Mouse (Mus musculus) granulocyte monocyte progenitor cell, adult 5-6 weeks (primary cell): ENCODE results near the gene Gm525. TPM values are rescaled to one million over a fixed set of nuclear protein-coding genes. Genes with fewer than 3 reads are reported as not detected.
A peak's percentile ranks its signal among the peaks of the same experiment; 100 is the strongest.
"Not testable (repeated sequence)": the region's sequence is repeated elsewhere in the genome, so short reads cannot be mapped to it uniquely, and the experiment has no call there.

Experiments
- ATAC-seq: replicated peaks from 2 replicates; pipeline ENCODE4 v1.8.0; 2016; ENCODE audit warnings: mild to moderate bottlenecking, moderate TSS enrichment, inconsistent platforms; ENCODE audit not compliant: poor library complexity, severe bottlenecking
- total RNA-seq, 2 experiments: library from RNA; stranded (forward) in 1 of 2; stranded (reverse) in 1 of 2; fragments of 200-712, 200-1000 nt in 1 of 2; fragments of >200 nt in 1 of 2; fragmentation: Nextera tagmentation in 1 of 2; gene quantifications; 2 replicates each; pipeline ENCODE4 v1.2.3; 2014 to 2017

Gm525 gene
- total RNA-seq (2014; fragmentation: Nextera tagmentation), result not detected in 2 replicates
- not detected in 2 replicates for total RNA-seq (2017)

DNA sequence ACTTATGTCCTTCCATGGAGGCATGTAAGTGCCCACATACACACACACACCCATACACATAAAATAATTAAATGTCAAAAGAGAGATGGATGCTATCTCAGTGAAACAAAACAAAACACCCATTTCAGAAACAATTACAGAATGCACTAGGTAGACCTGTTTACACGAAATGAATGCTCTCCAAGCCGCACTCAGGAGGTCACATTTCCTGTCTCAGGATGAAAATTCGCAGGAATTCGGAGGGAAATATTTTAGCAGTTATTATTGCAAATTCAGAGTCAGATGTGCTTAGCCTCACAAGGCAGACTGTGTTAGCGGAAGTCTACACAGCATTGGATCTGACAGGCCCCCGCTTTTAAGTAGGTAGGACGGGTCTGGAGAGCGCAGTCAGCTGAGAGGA lies at the start of gene Gm525:
Gene Gm525, plus strand, starts transcription at position 301 of the 400 bp plus-strand sequence.
- ATAC-seq, result no peak

GRCm38 (mm10) chr11:89024181-89024881 lies 49.3 kb upstream of the Gm525 start:
- peak; percentile 89 for ATAC-seq

- no peak for ATAC-seq
Observed at GRCm38 (mm10) chr11:89025603-89026002, 48.0 kb upstream of the Gm525 start.

DNA sequence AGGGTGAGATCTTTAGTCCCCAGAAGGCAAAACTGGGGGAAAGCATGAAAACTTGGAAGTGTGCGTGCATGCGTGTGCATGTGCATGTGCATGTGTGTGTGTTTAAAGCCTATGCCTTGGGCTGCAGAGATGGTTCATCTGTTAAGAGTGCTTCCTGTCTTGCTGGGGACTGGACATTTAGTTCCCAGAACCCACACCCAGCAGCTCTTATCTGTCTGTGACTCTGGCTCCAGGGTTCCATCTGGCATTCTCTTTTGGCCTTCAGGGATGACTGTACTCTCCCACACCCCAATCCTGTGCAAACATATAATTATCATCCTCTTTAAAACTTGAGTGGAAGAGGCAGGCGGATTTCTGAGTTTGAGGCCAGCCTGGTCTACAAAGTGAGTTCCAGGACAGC lies 47.5 kb upstream of the Gm525 start:
- no peak for ATAC-seq

DNA sequence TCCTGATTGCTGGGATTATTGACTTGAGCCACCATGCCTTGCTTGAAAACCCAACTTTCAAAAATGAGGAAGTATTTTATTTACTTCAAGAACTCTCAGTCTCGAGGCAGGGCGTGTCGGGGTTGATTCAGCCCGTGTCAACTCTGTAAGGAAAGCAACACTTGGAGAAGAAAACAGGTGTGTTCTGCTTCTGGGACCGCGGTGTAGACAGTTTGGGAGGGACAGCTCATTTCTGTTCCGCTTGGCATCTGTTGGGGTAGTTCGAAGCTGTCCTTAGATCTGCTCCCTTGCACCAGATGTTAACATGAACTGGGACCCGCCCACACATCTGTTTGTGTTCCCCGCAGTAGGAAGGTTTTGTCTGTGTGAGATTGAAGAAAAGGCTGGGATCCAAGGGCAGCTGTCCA lies 45.7 kb upstream of the Gm525 start:
- ATAC-seq, result peak; percentile 40

GRCm38 (mm10) chr11:89028871-89029405 lies 44.7 kb upstream of the Gm525 start:
- ATAC-seq, result peak; percentile 41

- no peak for ATAC-seq
Observed at GRCm38 (mm10) chr11:89030552-89030951, 43.1 kb upstream of the Gm525 start.

DNA sequence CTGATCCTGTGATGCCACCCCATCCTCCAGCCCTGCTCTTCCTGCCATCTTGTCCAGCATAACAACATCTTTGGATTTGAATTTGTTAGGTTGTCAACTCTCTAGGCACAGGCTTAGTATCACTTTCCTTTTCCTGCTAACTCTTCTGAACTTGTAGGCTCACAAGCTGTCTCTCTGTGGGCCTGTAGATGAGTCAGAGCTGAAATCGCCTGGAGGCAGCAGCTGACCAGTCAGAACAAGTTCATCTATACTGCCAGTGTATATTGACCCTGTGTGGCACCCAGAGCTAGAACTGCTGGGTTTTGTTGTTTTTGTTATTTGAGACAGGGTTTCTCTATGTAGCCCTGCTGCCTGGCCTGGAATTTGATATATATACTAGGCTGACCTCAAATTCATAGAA lies 42.5 kb upstream of the Gm525 start:
- no peak for ATAC-seq

- ATAC-seq, result no peak
Observed at GRCm38 (mm10) chr11:89034592-89034991, 39.0 kb upstream of the Gm525 start.

DNA sequence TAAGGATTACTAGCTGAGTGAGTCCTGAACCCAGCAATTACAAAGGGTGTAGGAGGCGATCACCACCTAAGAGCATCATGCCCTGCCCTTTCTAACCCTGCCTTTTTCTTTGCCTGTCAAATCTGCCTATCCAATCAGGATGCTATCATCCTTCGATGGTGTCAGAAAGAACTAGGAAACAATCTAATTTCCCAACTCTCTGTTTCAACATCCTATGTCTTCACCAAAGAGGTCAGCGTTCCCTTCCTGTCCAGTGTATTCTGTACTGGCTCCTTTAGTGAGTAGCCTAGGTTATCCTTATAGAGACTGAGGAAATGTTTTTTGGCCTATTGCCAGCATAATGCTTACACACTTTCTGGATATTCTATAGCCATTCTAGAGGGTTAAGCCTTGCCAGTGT lies 38.1 kb upstream of the Gm525 start:
- peak; percentile 79 for ATAC-seq

DNA sequence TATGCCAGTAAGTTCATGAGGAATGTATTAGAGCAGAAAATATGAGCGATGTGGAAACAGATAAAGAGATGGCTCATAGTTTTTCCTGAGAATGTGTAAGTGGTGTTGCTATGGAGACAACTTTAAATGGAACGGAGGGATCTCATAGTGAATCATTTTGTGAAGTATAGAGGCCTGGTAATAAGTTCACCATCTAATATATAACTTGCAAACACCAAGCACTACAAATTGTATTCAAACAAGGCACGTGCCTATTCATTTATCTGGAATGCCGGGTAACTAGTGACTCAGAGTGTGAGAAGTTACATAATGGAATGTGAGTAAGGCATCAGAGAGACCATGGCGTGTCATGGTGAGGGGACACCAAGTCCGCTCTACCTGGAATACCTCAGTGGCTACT lies 35.1 kb upstream of the Gm525 start:
- no peak for ATAC-seq

GRCm38 (mm10) chr11:89039325-89039724 lies 34.3 kb upstream of the Gm525 start:
- peak; percentile 58 for ATAC-seq

- not testable (repeated sequence) for ATAC-seq
Observed at GRCm38 (mm10) chr11:89041073-89041472, 32.6 kb upstream of the Gm525 start.

GRCm38 (mm10) chr11:89043046-89043445 lies 30.6 kb upstream of the Gm525 start:
- no peak for ATAC-seq

GRCm38 (mm10) chr11:89045501-89045900 lies 28.1 kb upstream of the Gm525 start:
- ATAC-seq, result not testable (repeated sequence)

DNA sequence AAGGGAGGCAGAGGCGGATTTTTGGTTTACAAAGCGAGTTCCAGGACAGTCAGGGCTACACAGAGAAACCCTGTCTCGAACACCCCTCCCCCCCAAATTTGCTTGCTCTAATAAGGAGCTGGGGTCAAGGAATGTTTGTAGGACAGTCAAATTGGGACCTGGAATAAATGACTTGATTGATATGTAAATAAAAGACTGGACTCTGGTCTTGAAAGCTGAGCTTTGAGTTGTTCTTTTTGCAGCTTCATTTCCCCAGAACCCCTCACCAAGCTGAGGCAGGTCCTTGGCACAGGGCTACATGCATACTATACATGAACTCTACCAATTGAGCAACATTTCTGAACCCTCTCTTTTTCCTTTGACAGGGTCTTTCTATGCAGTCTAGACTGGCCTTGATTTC lies 27.6 kb upstream of the Gm525 start:
- ATAC-seq, result no peak

- peak; percentile 70 for ATAC-seq
Observed at GRCm38 (mm10) chr11:89051767-89052166, 21.9 kb upstream of the Gm525 start.

- ATAC-seq, result no peak
Observed at GRCm38 (mm10) chr11:89055931-89056690, 17.5 kb upstream of the Gm525 start.

GRCm38 (mm10) chr11:89058515-89059270 lies 14.9 kb upstream of the Gm525 start:
- peak; percentile 54 for ATAC-seq

DNA sequence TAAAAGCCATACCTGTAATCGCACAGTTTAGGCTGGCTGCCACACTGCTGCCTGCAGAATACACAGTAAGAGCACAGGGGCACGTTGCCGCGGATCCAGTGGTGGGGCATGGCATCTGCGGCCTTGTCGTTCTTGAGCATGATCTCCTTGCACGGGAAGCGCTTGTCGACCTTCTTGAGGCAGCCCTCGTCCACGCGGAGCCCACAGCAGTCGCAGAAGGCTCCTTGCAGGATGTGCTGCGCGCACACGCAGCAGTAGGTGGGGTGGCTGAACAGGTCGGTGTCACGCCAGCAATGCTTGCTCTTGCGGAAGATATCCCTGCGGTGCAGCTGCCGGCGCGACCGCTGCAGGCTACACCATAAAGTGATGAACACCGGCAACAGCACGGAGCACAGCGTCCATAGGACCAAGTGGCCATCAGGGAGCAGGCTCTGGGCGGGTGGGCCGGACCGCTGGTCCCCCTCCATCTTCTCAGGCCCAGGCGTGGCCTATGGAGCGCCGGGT lies 13.7 kb upstream of the Gm525 start:
- ATAC-seq, result peak; percentile 45
